ENCODE assay signal across 9 mouse cellular contexts in the genomic region with DNA sequence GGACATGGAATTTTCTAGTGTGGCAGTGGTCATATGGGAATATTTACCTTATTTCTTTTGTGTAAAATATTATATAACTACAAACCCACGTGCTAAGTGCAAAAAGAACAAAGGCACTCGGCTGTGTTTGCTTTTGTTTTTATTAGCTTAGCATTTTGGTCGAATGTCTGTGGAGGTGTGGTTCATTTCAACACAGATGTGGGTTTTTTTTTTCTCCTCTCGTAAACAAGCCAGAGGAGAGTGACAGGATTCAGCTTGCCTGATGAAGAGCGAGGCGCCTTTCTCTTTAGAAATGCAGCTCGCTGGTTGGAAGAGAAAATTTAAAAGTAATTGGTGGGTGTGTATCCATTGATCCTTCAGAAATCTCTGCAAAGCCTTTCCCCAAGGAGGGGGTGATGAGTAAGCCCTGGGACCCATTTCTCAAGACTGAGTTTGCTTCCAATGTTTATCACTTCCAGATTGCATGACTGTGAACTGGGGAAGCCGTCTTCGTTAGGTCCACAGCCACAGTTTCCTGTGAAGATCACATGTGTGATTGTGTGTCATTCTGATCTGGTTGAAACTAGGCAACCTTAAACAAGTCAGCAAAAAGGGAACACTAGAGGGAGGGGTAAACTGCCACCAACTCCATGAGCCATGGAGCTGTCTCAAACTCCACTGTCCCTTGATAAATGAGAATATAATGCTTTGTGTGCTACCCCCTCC. TPM values are rescaled to one million over a fixed set of nuclear protein-coding genes. Genes with fewer than 3 reads are reported as not detected.
A peak's percentile ranks its signal among the peaks of the same experiment; 100 is the strongest.
DNase-seq lines count a peak whose midpoint lies in the region; ATAC-seq and TF ChIP-seq lines count a peak whose summit lies in the region.
"Had no signal": no experiment of that assay in that cellular context is flagged by ENCODE, and none has a peak within 500 bp of the region (broad histone marks: within the 10 kb centered on the region; RNA-seq: fewer than 3 reads in every experiment).

No protein-coding gene starts in this region.

- H3K9ac ChIP-seq in heart, embryonic 13.5 days, result peak overlapping the region; percentile 82
- H3K9ac ChIP-seq in limb, embryonic 12.5 days (replicated peaks), result peak overlapping the region; percentile 34

- H3K9me3 ChIP-seq in E14TG2a.4 (ENCODE audit: low read length), result no peaks in the 10 kb centered on the region
- no peaks in the 10 kb centered on the region for H3K9me3 ChIP-seq in heart, embryonic 13.5 days
- no peaks in the 10 kb centered on the region for H3K9me3 ChIP-seq in limb, embryonic 12.5 days

- 36% methylated on average over 9 of the region's 9 CpGs for WGBS in heart, embryonic 13.5 days
- 5% methylated on average over 9 of the region's 9 CpGs for WGBS in limb, embryonic 12.5 days

- peaks cover 67% of the 10 kb centered on the region for H3K4me1 ChIP-seq in E14TG2a.4 (replicated peaks; ENCODE audit: low read depth, low read length)
- H3K4me1 ChIP-seq in heart, embryonic 13.5 days, result peaks cover 43% of the 10 kb centered on the region
- peaks cover 57% of the 10 kb centered on the region for H3K4me1 ChIP-seq in limb, embryonic 12.5 days (replicated peaks)

- no peak for TF ChIP-seq CTCF in E14TG2a.4 (conservative IDR thresholded peaks at IDR 0.05; ENCODE audit: low read length)

- H3K27me3 ChIP-seq in E14TG2a.4 (ENCODE audit: insufficient read depth, low read length), result peaks cover 12% of the 10 kb centered on the region
- no peaks in the 10 kb centered on the region for H3K27me3 ChIP-seq in heart, embryonic 13.5 days (replicated peaks)
- H3K27me3 ChIP-seq in limb, embryonic 12.5 days, result no peaks in the 10 kb centered on the region
- no peaks in the 10 kb centered on the region for H3K27me3 ChIP-seq in splenic B cell, adult 2 months (ENCODE audit: control insufficient read depth, insufficient read depth, low read length, poor library complexity, severe bottlenecking)

- peak overlapping the region; percentile 63 for H3K4me2 ChIP-seq in heart, embryonic 13.5 days
- peak overlapping the region; percentile 51 for H3K4me2 ChIP-seq in limb, embryonic 12.5 days

- H3K27ac ChIP-seq in heart, embryonic 13.5 days (replicated peaks), result peak overlapping the region; percentile 92
- peak overlapping the region; percentile 94 for H3K27ac ChIP-seq in limb, embryonic 12.5 days

- no peaks in the 10 kb centered on the region for H3K36me3 ChIP-seq in E14TG2a.4 (ENCODE audit: insufficient read depth, low read length)
- 0 out of 2 replicates have a peak, but pooled peaks cover 6% of the 10 kb centered on the region for H3K36me3 ChIP-seq in heart, embryonic 13.5 days
- no peaks in the 10 kb centered on the region for H3K36me3 ChIP-seq in limb, embryonic 12.5 days
- no peaks in the 10 kb centered on the region for H3K36me3 ChIP-seq in splenic B cell, adult 2 months (ENCODE audit: control insufficient read depth, insufficient read depth, low read length, poor library complexity, severe bottlenecking)

- no peak for ATAC-seq in heart, embryonic 13.5 days (ENCODE audit: extremely low read depth, insufficient number of reproducible peaks, low FRiP score, low TSS enrichment)
- no peak for ATAC-seq in limb, embryonic 12.5 days (ENCODE audit: insufficient number of reproducible peaks, insufficient read depth, low FRiP score, low TSS enrichment, low read depth)

- H3K4me3 ChIP-seq in E14TG2a.4 (replicated peaks; ENCODE audit: low read length), result peak overlapping the region; percentile 20; the same call in 1 of the 2 replicates
- H3K4me3 ChIP-seq in heart, embryonic 13.5 days, result peak overlapping the region; percentile 58
- H3K4me3 ChIP-seq in limb, embryonic 12.5 days (replicated peaks), result peak overlapping the region; percentile 37
- H3K4me3 ChIP-seq: erythroblast, embryonic 14.5 days had no signal

- DNase-seq in 416B (ENCODE audit: low read depth), result peak; percentile 94
- peak; percentile 41 for DNase-seq in splenic B cell, adult 2 months (ENCODE audit: low read depth, low spot score)
- DNase-seq in right cerebral cortex, postnatal 25 days, result no peak
- no peak for DNase-seq in cerebellum, postnatal 25 days
- DNase-seq in layer of hippocampus, adult 9-10 months (ENCODE audit: low spot score), result no peak

RNA-seq across cellular contexts. Expression of a gene that starts 1.8 kb away (rescaled TPM):
- polyA plus RNA-seq in heart, embryonic 13.5 days (2015; fragmentation: Nextera tagmentation; extraction: Ambion mirVana), result 37.4 and 38.4 TPM in 2 replicates
- polyA plus RNA-seq in limb, embryonic 12.5 days (2016; fragmentation: Nextera tagmentation; extraction: Ambion mirVana), result 38.0 and 39.4 TPM in 2 replicates
- polyA plus RNA-seq: erythroblast, embryonic 14.5 days had no signal

RNA-seq across cellular contexts. Expression of a gene that starts 54.0 kb away (rescaled TPM):
- polyA plus RNA-seq in heart, embryonic 13.5 days (2015; fragmentation: Nextera tagmentation; extraction: Ambion mirVana), result not detected in 2 replicates
- 0.17 TPM in 1 of 2 replicates, not detected in the other for polyA plus RNA-seq in limb, embryonic 12.5 days (2016; fragmentation: Nextera tagmentation; extraction: Ambion mirVana)
- polyA plus RNA-seq: erythroblast, embryonic 14.5 days had no signal

Comparison
In these comparisons a context has a peak if more than half of its experiments do, and no peak if none do; other contexts are left out.
1. DNase-seq: peak in 416B (single experiment) and splenic B cell, adult 2 months (single experiment); none in right cerebral cortex, postnatal 25 days (single experiment), cerebellum, postnatal 25 days (0 of 2) and layer of hippocampus, adult 9-10 months (single experiment).
2. Peak in every context shown above with its lines, with median percentiles within 50 percentile points of each other: H3K4me3 ChIP-seq.